Mouse (Mus musculus): ENCODE data around the gene Ppp6r2.

DNA sequence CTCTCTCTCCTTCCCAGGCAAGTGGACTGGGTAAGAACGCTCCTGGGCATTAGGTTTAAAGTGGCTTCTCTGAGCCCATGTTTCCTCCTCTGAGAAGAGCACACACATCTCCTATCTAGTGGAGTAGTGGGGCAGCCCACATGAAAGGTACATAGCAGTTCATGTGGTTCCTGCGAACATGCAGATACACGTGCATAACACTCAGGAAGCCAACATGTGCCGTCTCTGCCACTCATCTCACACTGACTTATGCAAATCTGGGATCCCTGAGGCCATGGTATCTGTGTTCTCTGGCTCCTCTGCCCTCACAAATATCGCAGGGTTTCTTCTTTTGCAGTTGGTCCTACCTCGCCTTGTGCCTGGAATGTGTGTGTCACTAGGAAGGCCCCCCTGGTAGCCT lies 71.2 kb downstream of the Ppp6r2 start:
- no peak for TF ChIP-seq CTCF (IDR thresholded peaks at IDR 0.05; ENCODE audit: low read depth)
- no peak for TF ChIP-seq EP300 (IDR thresholded peaks at IDR 0.05; ENCODE audit: low read depth)

Data from liver, embryonic 14.5 days (tissue).